Mouse (Mus musculus) liver, adult 2 months (tissue): ENCODE measurements around the gene Kcnc1. TPM values are rescaled to one million over a fixed set of nuclear protein-coding genes. Genes with fewer than 3 reads are reported as not detected.

ENCODE experiments used
- DNase-seq: peaks from one replicate; pipeline ENCODE4 v3.0.0-alpha.2; 2011; ENCODE audit warnings: low read depth, low spot score; ENCODE audit errors: extremely low read depth
- H3K27ac ChIP-seq: fragments of 200-500 bp; replicated peaks from 2 replicates; pipeline ENCODE4 v1.5.1; 2012; ENCODE audit warnings: low read depth, mild to moderate bottlenecking, control low read depth, inconsistent platforms, low read length; ENCODE audit not compliant: insufficient read depth
- H3K27me3 ChIP-seq: fragments of 200-500 bp; 2 replicates; pipeline ENCODE4 v1.6.1; 2012; ENCODE audit warnings: mild to moderate bottlenecking, moderate library complexity, low read length, inconsistent platforms; ENCODE audit not compliant: control insufficient read depth, insufficient read depth
- H3K36me3 ChIP-seq: fragments of 200-500 bp; 2 replicates; pipeline ENCODE4 v1.6.1; 2012; ENCODE audit warnings: low read length, inconsistent platforms; ENCODE audit not compliant: control insufficient read depth, insufficient read depth
- H3K4me1 ChIP-seq: fragments of 200-500 bp; 2 replicates; pipeline ENCODE4 v1.6.1; 2011; ENCODE audit warnings: low read length; ENCODE audit not compliant: control insufficient read depth, insufficient read depth
- H3K4me3 ChIP-seq: fragments of 200-500 bp; 2 replicates; pipeline ENCODE4 v1.5.1; 2011; ENCODE audit warnings: low read depth, mild to moderate bottlenecking, control low read depth, low read length, moderate library complexity; ENCODE audit not compliant: insufficient read depth
- H3K79me2 ChIP-seq: fragments of 200-500 bp; 2 replicates; pipeline ENCODE4 v1.6.1; 2012; ENCODE audit warnings: inconsistent platforms, mild to moderate bottlenecking, low read length, moderate library complexity; ENCODE audit not compliant: control insufficient read depth, insufficient read depth
- H3K9ac ChIP-seq: fragments of 200-500 bp; 2 replicates; pipeline ENCODE4 v1.6.1; 2012; ENCODE audit warnings: low read depth, mild to moderate bottlenecking, control low read depth, inconsistent platforms, low read length
- CTCF ChIP-seq: fragments of 200-500 bp; IDR thresholded peaks from 2 replicates; pipeline ENCODE4 v1.5.1; 2011; ENCODE audit warnings: low read depth, low read length, control low read depth
- POLR2A ChIP-seq: fragments of 200-500 bp; IDR thresholded peaks from 2 replicates; pipeline ENCODE4 v1.6.1; 2011; ENCODE audit warnings: low read length, control low read depth; ENCODE audit not compliant: insufficient read depth; ENCODE audit errors: extremely low read depth
- WGBS: fragments of 180-500 bp; shearing (Covaris S2); methylation state at CpG from one replicate; pipeline ENCODE4 v1.1.7; 2018; 5-methylcytosine and 5-hydroxymethylcytosine counted together
- polyA plus RNA-seq: library from polyadenylated mRNA; depleted of rRNA; stranded (reverse); fragments of >200 nt; gene quantifications from 2 replicates; pipeline ENCODE4 v1.2.3, GENCODE M21; 2012
- total RNA-seq: library from RNA; depleted of rRNA; stranded (reverse); fragments of >200 nt; gene quantifications from 2 replicates; pipeline ENCODE4 v1.2.3, GENCODE M21; 2014

The Kcnc1 gene
- total and polyA plus RNA-seq, 2 experiments: under 0.01 TPM; not detected in 1

DNA sequence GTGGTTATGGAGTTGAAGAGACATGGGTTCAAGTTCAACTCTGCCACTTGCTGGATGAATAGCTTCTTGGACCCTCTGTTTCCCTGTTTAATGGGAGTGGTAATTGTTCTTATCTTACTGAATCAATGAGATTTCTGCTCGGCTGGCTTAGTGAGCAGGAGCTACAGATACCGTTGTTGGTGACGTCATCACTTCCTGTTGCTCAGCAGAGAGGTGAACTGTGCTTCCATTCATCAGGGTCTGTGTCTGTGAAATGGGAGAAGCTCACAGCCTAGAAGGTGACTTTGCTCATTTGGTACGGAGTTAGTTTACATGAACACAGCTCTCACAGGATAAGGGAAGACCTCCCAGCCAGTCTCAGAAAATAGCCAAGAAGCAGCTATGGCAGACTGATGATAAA lies 42.4 kb upstream of the Kcnc1 start:
- H3K27ac ChIP-seq: no peak overlapping the region
- H3K27me3 ChIP-seq: peaks cover 1% of the 10 kb centered on the region; the same call in 1 of the 2 replicates
- no peaks in the 10 kb centered on the region for H3K36me3 ChIP-seq
- no peak overlapping the region for H3K9ac ChIP-seq
- TF ChIP-seq POLR2A: no peak
- no peak for TF ChIP-seq CTCF
- H3K4me1 ChIP-seq: no peaks in the 10 kb centered on the region
- no peaks in the 10 kb centered on the region for H3K79me2 ChIP-seq
- no peak overlapping the region for H3K4me3 ChIP-seq
- WGBS: 51% methylated on average over 4 of the region's 4 CpGs
- DNase-seq: no peak

DNA sequence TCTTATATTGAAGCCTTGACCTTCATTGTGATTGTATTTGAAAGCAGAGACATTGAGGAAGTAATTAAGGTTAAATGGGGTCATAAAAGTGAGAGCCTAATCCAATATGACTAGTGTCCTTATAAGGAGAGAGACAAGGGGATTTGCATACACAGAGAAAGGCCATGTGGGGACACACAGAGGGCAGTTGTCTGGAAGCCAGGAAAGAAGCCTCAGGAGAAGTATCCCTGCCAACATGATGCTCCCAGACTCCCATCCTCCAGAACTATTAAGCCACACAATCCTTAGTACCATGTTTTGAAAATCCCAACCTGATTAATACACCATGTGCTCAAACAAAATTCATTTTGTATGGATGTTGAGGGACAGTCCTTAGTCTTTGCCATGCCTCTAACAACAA lies 34.5 kb upstream of the Kcnc1 start:
- Histone ChIP-seq H3K36me3 (no peaks in the 10 kb centered on the region), H3K79me2 (no peaks in the 10 kb centered on the region), H3K27ac (no peak overlapping the region), H3K27me3 (no peaks in the 10 kb centered on the region), H3K4me3 (no peak overlapping the region), H3K4me1 (no peaks in the 10 kb centered on the region), H3K9ac (no peak overlapping the region)
- TF ChIP-seq CTCF (no peak), POLR2A (no peak)
- no peak for DNase-seq

DNA sequence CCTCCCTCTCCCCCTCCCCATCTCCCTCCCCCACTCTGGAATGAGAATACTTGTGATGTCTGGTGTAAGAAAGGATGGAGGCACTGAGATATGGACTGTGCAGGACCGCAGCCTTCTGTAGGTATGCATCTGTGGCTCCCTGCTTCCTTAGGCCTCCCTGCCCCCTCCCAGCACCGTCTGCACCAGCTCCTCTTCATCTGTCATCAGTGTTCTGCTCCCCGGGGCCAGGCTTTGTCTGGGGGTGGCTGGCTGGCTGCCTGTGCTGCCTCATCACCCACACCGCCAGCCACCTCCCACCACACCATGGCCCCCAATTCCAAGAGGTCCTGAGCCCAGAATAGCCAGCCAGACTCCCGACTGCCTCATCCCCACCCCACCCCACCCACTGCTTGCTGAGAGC lies 32.1 kb upstream of the Kcnc1 start:
- no peak overlapping the region for H3K27ac ChIP-seq
- no peaks in the 10 kb centered on the region for H3K36me3 ChIP-seq
- 53% methylated on average over 4 of the region's 5 CpGs for WGBS

DNA sequence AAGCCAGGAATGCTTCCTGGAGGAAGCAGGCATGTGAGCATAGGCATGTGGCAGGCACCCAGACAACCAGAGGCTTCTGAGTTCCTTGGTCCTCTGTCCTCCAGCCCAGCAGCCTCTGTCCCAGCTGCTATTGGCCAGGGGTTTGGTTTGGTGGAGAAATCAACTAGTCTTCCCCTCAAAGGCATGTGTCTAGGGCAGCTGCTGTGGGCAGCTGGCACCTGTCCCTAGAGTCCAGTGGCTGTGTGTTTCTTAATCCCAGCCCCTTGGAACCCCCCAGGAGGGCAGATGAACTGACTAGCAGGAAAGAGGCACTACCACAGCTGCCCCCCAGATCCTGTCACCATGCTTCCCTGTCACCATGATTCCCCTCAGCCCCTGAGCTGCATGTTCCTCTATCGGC lies 30.5 kb upstream of the Kcnc1 start:
- 77% methylated on average over 1 of the region's 1 CpGs for WGBS
- H3K27ac ChIP-seq: no peak overlapping the region
- no peaks in the 10 kb centered on the region for H3K36me3 ChIP-seq
- no peaks in the 10 kb centered on the region for H3K27me3 ChIP-seq
- DNase-seq: no peak
- no peaks in the 10 kb centered on the region for H3K79me2 ChIP-seq
- TF ChIP-seq CTCF (no peak), POLR2A (no peak)
- no peaks in the 10 kb centered on the region for H3K4me1 ChIP-seq
- H3K4me3 ChIP-seq: no peak overlapping the region
- no peak overlapping the region for H3K9ac ChIP-seq

More for the DNA sequence above, 32.1 kb upstream of the Kcnc1 start:
- H3K4me3 ChIP-seq: no peak overlapping the region
- H3K4me1 ChIP-seq: no peaks in the 10 kb centered on the region
- DNase-seq: no peak
- H3K27me3 ChIP-seq: no peaks in the 10 kb centered on the region
- H3K79me2 ChIP-seq: no peaks in the 10 kb centered on the region
- H3K9ac ChIP-seq: no peak overlapping the region
- TF ChIP-seq POLR2A: no peak
- no peak for TF ChIP-seq CTCF

DNA sequence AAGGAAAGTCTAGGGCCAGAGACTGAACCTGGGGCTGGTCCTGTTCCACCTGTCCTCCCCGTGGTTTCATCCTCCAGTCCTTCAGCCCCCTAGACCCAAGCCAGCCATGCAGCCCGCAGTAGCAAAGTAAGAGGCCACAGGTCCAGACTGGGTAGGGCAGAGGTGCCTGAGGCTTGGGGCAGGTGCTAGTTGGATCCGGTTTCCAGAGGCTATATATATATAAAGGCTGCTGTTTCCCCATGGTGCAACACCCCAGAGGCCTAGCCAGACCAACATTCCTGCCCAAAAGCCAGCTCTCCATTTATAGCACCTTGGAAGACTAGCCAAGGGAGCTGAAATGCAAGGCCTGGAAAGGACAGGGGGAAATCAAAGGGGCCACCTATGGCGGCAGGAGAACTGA lies 25.2 kb upstream of the Kcnc1 start:
- H3K36me3 ChIP-seq: no peaks in the 10 kb centered on the region
- no peaks in the 10 kb centered on the region for H3K79me2 ChIP-seq
- H3K27me3 ChIP-seq: 0 out of 2 replicates have a peak, but pooled peaks cover 2% of the 10 kb centered on the region
- no peak overlapping the region for H3K9ac ChIP-seq
- no peaks in the 10 kb centered on the region for H3K4me1 ChIP-seq
- TF ChIP-seq CTCF (no peak), POLR2A (no peak)
- H3K27ac ChIP-seq: no peak overlapping the region
- 52% methylated on average over 4 of the region's 4 CpGs for WGBS
- no peak for DNase-seq
- no peak overlapping the region for H3K4me3 ChIP-seq

DNA sequence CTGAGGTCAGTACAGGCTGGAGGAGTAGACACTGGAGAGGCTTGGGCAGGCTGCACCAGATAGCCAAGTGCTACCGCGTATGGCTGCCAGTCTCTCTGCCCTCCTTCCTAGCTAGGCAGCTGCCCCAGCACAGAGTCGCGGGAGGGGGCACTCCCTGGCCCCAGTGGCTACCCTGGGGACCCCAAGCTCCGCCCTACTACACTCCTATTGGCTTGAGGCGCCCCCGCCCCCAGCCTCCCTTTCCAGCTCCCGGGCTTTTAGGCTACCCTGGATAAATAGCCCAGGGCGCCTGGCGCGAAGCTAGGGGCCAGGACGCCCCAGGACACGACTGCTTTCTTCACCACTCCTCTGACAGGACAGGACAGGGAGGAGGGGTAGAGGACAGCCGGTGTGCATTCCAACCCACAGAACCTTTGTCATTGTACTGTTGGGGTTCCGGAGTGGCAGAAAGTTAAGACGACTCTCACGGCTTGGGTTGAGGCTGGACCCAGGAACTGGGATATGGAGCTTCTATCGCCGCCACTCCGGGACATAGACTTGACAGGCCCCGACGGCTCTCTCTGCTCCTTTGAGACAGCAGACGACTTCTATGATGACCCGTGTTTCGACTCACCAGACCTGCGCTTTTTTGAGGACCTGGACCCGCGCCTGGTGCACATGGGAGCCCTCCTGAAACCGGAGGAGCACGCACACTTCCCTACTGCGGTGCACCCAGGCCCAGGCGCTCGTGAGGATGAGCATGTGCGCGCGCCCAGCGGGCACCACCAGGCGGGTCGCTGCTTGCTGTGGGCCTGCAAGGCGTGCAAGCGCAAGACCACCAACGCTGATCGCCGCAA lies 19.9 kb upstream of the Kcnc1 start, which contains the start of gene Myod1:
TSS of gene Myod1 (plus strand) at position 303 of the 836 bp plus-strand sequence.
- H3K4me1 ChIP-seq: no peaks in the 10 kb centered on the region
- no peak within 1 kb of the TSS for H3K9ac ChIP-seq
- no peak for DNase-seq
- H3K27ac ChIP-seq: no peak within 1 kb of the TSS
- H3K4me3 ChIP-seq: no peak within 1 kb of the TSS
- TF ChIP-seq CTCF (no peak), POLR2A (no peak)
- peaks cover 9% of the 10 kb centered on the region; the same call in 1 of the 2 replicates for H3K27me3 ChIP-seq
- 8% methylated on average over 44 of the region's 44 CpGs for WGBS
- H3K36me3 ChIP-seq: no peaks in the 10 kb centered on the region
- H3K79me2 ChIP-seq: no peaks in the 10 kb centered on the region
